Mouse (Mus musculus) layer of hippocampus, adult 18-20 months (tissue): Measurements from ENCODE around the gene Trak1. TPM values are rescaled to one million over a fixed set of nuclear protein-coding genes. Genes with fewer than 3 reads are reported as not detected.
A peak's percentile ranks its signal among the peaks of the same experiment; 100 is the strongest.

Experiments used
- DNase-seq, 2 experiments: peaks; one replicate each; pipeline ENCODE4 v3.0.0; 2022; ENCODE audit warnings: low spot score in 2 of 2
- long read RNA-seq: library from polyadenylated mRNA; stranded (forward); transcript quantifications from one replicate; pipeline ENCODE4 v2.0.0, GENCODE M21; 2021
- total RNA-seq, 2 experiments: library from RNA; stranded (reverse); gene quantifications; 2 replicates each; pipeline ENCODE4 v1.2.3; 2021

Trak1 gene
- 100 to 1,000 TPM; 228 to 237 TPM for total RNA-seq
- long read RNA-seq, full-length matches to known transcripts: 17 of 225 reads
- long read RNA-seq, partial matches to known transcripts: 35 of 225 reads
- long read RNA-seq, other reads (novel, unspliced or antisense): 173 of 225 reads

DNA sequence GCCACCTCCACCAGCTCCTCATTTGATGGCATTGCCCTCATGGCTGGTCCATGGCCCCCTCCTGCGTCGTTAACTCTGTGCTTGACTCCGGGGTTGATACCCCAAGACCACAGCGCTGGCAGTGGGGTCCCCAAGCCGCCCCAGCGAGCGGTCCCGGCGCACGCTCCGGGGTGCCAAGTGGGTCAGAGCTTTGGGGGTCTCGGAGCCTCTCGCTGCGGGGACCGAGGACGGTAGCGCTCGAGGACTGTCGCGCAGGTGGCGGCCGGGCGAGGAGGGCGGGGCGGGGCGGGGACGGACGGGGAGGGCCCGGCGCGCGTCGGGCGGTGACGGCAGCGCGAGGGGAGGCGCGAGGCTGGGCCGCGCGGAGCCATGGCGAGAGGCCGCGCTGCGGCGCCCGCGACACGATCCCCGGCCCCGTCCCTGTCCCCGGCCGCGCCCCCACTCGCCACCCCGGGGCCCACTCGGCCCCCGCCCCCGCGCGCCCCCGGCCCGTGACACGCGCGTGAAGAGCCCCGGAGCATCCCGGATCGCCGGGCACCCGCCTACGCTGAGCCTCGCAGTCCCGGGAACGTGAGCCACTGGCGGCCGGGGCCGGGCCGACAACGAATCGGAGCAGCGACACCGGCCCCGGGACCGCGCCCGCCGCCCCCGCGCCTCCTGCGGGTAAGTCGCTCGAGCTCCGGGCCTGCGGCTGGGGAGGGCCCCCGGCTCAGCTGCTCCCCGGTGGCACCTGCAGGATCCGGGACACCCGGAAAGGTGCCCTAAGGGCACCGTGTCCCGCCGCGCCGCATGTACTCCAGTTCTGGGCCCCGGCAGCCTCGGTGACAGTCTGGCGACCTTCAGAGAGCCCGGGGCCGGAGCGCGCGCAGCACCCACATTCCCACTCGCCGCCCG, at the start of gene Trak1:
Gene Trak1 (plus strand): TSS at position 332 of the 894 bp plus-strand sequence.
- no peak for DNase-seq

- DNase-seq: peak; percentile 65 to 90
These were observed 49.1 kb upstream of the Trak1 start for GRCm38 (mm10) chr9:121247956-121248775.

DNA sequence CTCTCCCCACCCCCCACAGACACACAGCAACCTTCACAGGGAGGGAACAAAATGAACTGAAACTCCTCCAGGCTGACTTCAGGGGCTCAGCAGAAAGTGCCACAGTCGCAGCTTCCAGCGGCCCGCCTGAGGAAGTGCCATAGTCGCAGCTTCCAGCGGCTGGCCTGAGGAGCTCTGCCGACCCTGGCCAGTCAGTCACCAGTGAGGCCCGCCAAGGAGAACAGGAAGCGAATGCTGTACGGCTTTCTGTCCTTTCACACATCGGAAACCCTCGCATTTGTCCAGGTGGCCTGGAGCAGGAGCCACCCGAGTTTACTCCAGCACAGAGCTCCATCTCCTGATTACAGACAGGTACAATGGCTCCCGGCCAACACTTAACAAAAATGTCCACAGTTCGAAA, 47.5 kb upstream of the Trak1 start:
- DNase-seq: peak in 1 of 2 experiments; percentile 11

DNA sequence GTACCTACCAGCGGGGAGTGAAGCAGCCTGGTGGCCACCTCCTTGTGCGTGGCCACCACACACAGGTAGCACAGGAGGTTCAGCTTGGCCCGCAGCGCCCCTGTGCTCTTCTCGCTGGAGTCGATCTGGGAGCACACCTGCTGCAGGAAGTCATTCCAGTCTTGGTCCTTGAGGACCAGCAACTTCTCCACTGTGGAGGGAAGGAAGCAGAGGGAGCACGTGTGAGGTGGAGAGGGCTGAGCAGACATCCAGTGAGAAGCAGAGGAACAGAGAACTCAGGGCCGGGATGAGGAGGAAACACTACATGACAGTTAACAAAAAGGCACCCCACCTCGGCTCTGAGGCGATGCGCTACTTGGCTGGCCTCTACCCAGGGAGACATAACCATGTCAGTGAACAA, 46.4 kb upstream of the Trak1 start:
- DNase-seq: peak in 1 of 2 experiments; percentile 1

GRCm38 (mm10) chr9:121253983-121254382, 43.3 kb upstream of the Trak1 start:
- no peak for DNase-seq

GRCm38 (mm10) chr9:121254761-121255160, 42.5 kb upstream of the Trak1 start:
- DNase-seq: no peak

DNA sequence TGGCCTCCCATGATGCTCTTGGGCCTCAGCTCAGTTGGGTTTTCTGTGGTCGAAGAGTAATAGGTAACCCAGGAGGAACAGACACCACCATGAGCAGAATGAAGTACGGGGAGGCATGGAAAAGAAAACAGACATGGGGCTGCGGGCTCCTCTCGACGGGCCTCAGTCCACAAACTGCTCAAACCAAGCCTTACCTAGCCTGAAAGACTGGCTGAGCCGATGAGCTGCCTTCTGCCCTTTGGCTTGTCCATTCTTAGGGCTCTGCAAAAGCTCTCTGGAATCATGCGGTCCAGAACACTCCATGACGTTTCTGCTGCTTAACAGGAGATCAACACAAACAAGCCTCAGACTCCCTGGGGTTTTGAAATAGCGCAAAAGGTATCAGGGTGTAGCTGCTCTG, 40.2 kb upstream of the Trak1 start:
- no peak for DNase-seq

GRCm38 (mm10) chr9:121265307-121265706, 32.0 kb upstream of the Trak1 start:
- no peak for DNase-seq

DNA sequence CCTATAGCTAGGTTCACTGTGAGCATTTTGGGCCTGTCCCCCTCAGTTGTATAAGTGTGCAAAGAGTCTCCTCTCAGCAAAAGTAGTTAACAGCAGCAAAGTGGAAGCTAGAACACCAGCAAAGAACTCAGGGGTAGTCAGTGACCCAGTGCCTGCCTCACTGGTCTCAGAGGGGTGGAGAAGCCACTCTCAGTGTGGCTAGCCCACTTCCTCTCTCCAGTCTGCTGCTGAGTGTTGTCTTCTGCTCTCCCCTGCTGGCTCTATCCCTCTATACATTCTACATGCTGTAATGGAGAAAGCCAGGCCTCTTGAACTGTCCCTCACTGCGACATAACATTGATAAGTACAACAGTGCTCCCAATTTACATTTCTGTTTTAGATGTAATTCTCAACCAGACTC, 26.2 kb upstream of the Trak1 start:
- no peak for DNase-seq

- no peak for DNase-seq
These were observed 25.7 kb upstream of the Trak1 start for GRCm38 (mm10) chr9:121271561-121271960.

DNA sequence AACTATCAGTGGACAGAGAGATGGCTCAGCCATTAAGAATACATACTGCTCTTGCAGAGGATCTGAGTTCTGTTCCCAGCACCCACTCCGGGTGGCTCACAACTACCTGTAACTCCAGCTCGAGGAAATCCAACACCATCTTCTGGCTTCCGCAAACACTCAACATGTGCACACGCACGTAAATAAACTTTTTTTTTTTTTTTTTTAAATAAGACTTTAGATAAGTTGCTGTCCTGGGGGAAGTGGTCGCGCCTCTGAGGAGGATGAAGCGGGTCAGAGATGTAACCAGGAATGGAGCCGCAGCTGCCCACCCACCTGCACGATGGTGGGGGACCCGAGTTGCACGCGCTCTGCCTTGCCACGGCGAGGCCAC, 20.6 kb upstream of the Trak1 start:
- DNase-seq: no peak

GRCm38 (mm10) chr9:121277118-121278060, 19.9 kb upstream of the Trak1 start, which contains the start of gene Ulk4:
TSS of gene Ulk4 (minus strand) at chr9:121277197.
- DNase-seq: peak; percentile 91 to 96

DNA sequence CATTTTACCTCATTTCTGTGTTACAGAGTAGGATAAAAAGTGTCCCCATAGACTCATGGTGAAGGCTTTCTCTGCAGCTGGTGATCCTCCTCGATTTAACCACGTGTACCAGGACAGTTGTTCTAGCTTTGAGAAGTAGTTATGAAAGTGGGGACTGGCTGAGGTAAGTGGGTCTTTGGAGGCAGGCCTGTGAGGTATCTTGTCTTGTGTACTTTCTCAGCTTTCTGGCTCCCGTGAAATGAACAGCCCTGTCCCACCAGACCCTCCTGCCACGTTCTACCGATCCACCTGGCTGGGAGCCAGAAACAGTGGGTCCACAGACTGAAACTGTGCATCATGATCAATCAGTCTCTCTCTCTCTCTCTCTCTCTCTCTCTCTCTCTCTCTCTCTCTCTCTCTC, 18.1 kb upstream of the Trak1 start:
- DNase-seq: no peak

DNA sequence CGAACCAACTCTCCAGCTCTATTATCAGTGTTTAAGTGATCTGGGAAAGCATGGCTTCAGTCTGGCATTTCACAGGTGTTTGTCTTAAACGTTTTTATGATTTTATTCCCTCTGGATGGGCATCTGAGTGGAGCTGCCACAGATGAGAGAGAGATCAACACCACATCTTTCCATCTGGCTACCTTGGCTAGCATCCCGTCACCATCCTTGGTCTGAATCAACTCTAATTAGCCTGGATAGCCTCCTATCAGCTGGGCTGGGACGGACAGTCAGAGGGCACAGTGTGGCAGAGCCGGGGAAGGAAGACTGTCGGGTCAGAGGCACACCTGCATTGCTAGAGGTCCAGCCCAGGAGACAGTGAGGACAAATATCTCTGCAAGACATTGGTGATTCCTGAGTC, 15.4 kb upstream of the Trak1 start:
- no peak for DNase-seq

GRCm38 (mm10) chr9:121283620-121284185, 13.6 kb upstream of the Trak1 start:
- peak in 1 of 2 experiments; percentile 28 for DNase-seq

DNA sequence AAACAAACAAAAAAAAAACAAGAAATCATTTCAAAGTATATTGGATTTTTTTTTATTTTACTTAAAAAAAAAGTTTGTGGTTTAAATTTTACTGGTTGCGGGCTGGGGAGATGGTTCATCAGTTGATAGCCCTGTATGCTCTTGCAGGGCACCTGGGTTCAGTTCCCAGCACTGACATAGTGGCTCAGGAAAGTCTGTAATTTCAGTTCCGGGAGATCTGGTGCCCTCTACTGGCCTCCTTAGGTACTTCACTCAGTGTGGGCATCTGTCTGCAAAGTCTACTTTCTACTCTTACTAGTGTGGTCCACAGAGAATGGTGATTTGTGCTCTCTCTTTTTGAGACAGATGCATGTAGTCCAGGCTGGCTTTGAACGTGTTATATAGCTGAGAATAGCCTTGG, 12.9 kb upstream of the Trak1 start:
- DNase-seq: peak in 1 of 2 experiments; percentile 27

DNA sequence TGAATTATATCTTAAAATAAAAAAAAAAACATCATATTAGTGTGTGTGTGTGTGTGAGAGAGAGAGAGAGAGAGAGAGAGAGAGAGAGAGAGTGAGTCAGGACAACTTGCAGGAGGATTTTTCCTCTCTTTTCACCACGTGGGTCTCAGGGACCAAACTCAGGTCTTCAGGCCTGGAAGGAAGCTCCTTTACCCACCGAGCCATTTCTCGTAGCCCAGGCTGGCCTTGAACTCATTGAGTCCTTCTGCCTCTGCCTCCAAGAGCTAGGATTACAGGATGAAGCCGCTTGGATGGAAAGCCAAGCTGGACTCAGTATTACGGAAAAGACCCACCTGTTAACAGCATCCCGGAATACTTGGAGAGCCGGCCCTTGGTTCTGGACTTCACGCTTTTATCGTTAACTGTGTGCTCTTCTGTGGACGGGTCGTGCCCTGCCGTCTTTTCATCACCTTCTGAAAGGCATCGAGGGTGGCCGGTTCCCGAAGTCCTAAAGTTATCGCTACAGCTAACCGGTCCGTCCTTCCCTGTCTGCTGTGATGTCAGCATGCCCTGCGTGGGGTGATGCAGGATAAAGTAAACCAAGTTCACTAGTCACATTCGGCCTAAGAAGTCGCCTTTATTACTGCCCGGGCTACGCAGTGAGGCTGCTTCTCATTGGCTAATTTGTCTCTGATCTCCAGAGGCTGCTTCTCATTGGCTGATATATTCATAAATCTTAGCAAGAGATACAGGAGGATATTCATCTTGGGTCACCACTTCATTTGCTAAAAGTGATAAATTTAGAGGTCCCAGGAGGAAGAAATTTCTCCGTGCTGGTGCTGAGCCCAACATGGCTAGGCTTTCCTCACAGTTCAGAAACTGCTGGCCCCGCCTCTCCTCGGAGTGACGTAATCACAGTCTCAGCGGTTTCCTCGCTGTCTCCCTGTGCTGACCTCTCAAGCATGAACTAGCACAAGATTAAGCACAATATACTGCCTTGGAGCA, 11.7 kb upstream of the Trak1 start:
- DNase-seq: peak; percentile 30 to 57

DNA sequence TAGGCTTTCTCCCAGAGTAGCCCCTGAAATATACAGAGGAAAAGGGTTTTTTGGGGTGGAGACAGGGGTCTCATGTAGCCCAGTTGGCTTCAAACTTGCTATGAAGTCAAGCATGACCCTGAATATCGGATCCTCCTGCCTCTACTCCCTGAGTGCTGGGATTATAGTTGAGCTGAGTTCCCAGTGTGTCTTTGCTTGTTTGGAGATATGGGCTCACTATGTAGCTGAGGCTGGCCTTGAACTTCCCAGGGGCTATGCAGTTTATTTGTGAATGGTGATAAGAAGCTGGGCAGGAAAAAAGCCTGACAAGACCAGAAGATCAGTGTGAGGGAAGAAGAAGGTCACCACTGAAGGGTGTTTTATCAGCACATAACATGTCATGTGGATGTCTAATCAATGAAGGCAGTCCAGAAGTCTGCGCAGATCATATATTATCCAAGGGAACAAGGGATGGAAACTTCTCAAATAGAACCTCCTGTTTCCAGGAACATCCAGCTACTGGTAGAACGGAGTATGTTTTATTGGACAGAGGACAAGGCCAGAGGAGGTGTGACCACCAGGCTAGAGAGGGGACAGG, 10.9 kb upstream of the Trak1 start:
- DNase-seq: no peak

DNA sequence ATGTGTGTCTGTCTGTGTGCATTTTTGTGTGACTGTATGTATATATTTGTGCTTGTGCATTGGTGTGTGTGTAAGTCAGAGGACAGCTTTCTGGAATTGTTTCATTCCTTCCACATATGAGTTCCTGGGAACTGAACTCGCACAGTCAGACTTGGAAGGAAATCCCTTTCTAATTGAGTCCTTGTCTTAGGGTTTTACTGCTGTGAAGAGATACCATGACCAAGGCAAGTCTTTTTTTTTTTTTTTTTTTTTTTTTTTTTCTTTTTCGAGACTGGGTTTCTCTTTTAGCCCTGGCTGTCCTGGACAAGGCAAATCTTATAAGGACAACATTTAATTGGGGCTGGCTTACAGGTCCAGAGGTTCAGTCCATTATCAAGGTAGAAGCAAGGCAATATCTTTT, 6.0 kb upstream of the Trak1 start:
- DNase-seq: no peak
